Mouse (Mus musculus) urinary bladder, postnatal 14 days (tissue): ENCODE results near the gene Pms1.

Experiments
- DNase-seq: peaks from one replicate; pipeline ENCODE4 v3.0.0; 2021; ENCODE audit warnings: low spot score

Pms1 gene

GRCm38 (mm10) chr1:53194536-53194935 is 102.3 kb downstream of the Pms1 start:
- DNase-seq: no peak

- no peak for DNase-seq
Observed at GRCm38 (mm10) chr1:53191234-53191633, 105.6 kb downstream of the Pms1 start.

GRCm38 (mm10) chr1:53189620-53190019 is 107.2 kb downstream of the Pms1 start:
- DNase-seq: no peak

- DNase-seq: no peak
Observed at GRCm38 (mm10) chr1:53187536-53187935, 109.3 kb downstream of the Pms1 start, which contains the start of gene 1700019A02Rik. Gene 1700019A02Rik (minus strand): TSS chr1:53187636.

GRCm38 (mm10) chr1:53186301-53186700 is 110.5 kb downstream of the Pms1 start:
- DNase-seq: no peak

GRCm38 (mm10) chr1:53157715-53158114 is 139.1 kb downstream of the Pms1 start:
- no peak for DNase-seq
